Mouse (Mus musculus) intestine, postnatal 0 days (tissue): ENCODE measurements around the gene Rcvrn. TPM values are rescaled to one million over a fixed set of nuclear protein-coding genes. Genes with fewer than 3 reads are reported as not detected.

Experiments
- ATAC-seq: fragments of 200-750 bp; cut with Nextera tagmentation; 2 replicates; pipeline ENCODE4 v1.8.0; 2017; ENCODE audit warnings: mild to moderate bottlenecking, moderate TSS enrichment, moderate library complexity
- H3K27ac ChIP-seq: fragments of 300-500 bp; sonication (generic); 2 replicates; pipeline ENCODE4 v1.5.1; 2014; ENCODE audit warnings: mild to moderate bottlenecking, low read depth, low read length, moderate library complexity
- H3K27me3 ChIP-seq: fragments of 300-500 bp; sonication (generic); replicated peaks from 2 replicates; pipeline ENCODE4 v1.6.1; 2014; ENCODE audit warnings: low read length, mixed read lengths; ENCODE audit not compliant: control insufficient read depth, insufficient read depth
- H3K36me3 ChIP-seq: fragments of 300-500 bp; sonication (generic); 2 replicates; pipeline ENCODE4 v1.6.1; 2014; ENCODE audit warnings: mild to moderate bottlenecking, moderate library complexity; ENCODE audit not compliant: control insufficient read depth, insufficient read depth
- H3K4me1 ChIP-seq: fragments of 300-500 bp; sonication (generic); replicated peaks from 2 replicates; pipeline ENCODE4 v1.6.1; 2014; ENCODE audit warnings: antibody characterized with exemption, low read length, mixed read lengths; ENCODE audit not compliant: control insufficient read depth, insufficient read depth
- H3K4me2 ChIP-seq: fragments of 300-500 bp; sonication (generic); replicated peaks from 2 replicates; pipeline ENCODE4 v1.6.1; 2014; ENCODE audit warnings: low read depth, mild to moderate bottlenecking, moderate library complexity
- H3K4me3 ChIP-seq: fragments of 300-500 bp; sonication (generic); 2 replicates; pipeline ENCODE4 v1.5.1; 2014; ENCODE audit warnings: low read depth, low read length
- H3K9ac ChIP-seq: fragments of 300-500 bp; sonication (generic); 2 replicates; pipeline ENCODE4 v1.6.1; 2014; ENCODE audit warnings: mild to moderate bottlenecking, low read depth, low read length
- H3K9me3 ChIP-seq: fragments of 300-500 bp; sonication (generic); 2 replicates; pipeline ENCODE4 v1.6.1; 2016; ENCODE audit warnings: mixed run types; ENCODE audit not compliant: control insufficient read depth
- CTCF ChIP-seq: sonication (generic); IDR thresholded peaks from 2 replicates; pipeline ENCODE4 v1.5.1; 2016; ENCODE audit warnings: low read depth, mild to moderate bottlenecking, control low read depth, antibody characterized with exemption, moderate library complexity
- WGBS: fragments of 180-500 bp; shearing (Covaris S2); extraction: QIAGEN DNeasy Blood & Tissue Kit; methylation state at CpG from one replicate; pipeline ENCODE4 v1.1.7; 2014; 5-methylcytosine and 5-hydroxymethylcytosine counted together
- polyA plus RNA-seq: library from polyadenylated mRNA; unstranded; fragments of >200 nt; fragmentation: Nextera tagmentation; extraction: Ambion mirVana; gene quantifications from 2 replicates; pipeline ENCODE4 v1.2.1, GENCODE M21; 2015

Rcvrn gene
- polyA plus RNA-seq, 1 experiment from 2014 or later = not detected

- H3K4me3 ChIP-seq = no peak overlapping the region
- H3K4me1 ChIP-seq = no peaks in the 10 kb centered on the region
- H3K36me3 ChIP-seq = no peaks in the 10 kb centered on the region
- no peak overlapping the region for H3K9ac ChIP-seq
- WGBS = 65% methylated on average over 3 of the region's 3 CpGs
- no peak overlapping the region for H3K27ac ChIP-seq
- no peak for TF ChIP-seq CTCF
- ATAC-seq = no peak
- H3K9me3 ChIP-seq = no peaks in the 10 kb centered on the region
- 0 out of 2 replicates have a peak, but pooled peaks cover 2% of the 10 kb centered on the region for H3K27me3 ChIP-seq
- H3K4me2 ChIP-seq = no peak overlapping the region
Observed at GRCm38 (mm10) chr11:67734597-67734996, 39.5 kb downstream of the Rcvrn start.

DNA sequence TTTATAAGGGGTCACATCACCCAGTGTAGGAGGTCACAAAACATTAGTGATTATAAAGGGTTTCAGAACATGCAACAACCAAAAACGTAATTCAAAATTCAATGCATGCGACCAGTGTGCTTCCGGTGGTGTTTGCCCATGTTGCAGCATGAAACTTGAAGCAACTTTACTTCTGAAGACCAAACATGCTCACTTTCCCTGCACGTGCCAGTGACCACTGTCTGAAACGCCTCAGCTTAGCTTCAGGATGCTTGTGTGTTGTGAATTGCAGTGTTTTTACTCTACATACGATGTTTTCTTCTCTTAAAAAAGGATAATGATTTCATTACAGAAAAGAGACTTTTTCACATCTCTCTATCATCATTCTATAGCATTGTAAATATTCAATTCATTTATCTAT lies 43.2 kb downstream of the Rcvrn start:
- H3K36me3 ChIP-seq = no peaks in the 10 kb centered on the region
- WGBS = 77% methylated on average over 6 of the region's 6 CpGs
- H3K9ac ChIP-seq = no peak overlapping the region
- 0 out of 2 replicates have a peak, but pooled peaks cover under 1% of the 10 kb centered on the region for H3K27me3 ChIP-seq
- H3K4me3 ChIP-seq = no peak overlapping the region
- ATAC-seq = no peak
- no peak overlapping the region for H3K27ac ChIP-seq
- H3K4me2 ChIP-seq = no peak overlapping the region
- no peak for TF ChIP-seq CTCF
- H3K4me1 ChIP-seq = no peaks in the 10 kb centered on the region
- H3K9me3 ChIP-seq = no peaks in the 10 kb centered on the region

GRCm38 (mm10) chr11:67738846-67739490 lies 43.8 kb downstream of the Rcvrn start:
- 55% methylated on average over 5 of the region's 5 CpGs for WGBS
- TF ChIP-seq CTCF = no peak
- Histone ChIP-seq H3K4me3 (no peak overlapping the region), H3K9ac (no peak overlapping the region), H3K27ac (no peak overlapping the region), H3K4me2 (no peak overlapping the region), H3K27me3 (no peaks in the 10 kb centered on the region), H3K9me3 (no peaks in the 10 kb centered on the region), H3K36me3 (no peaks in the 10 kb centered on the region), H3K4me1 (no peaks in the 10 kb centered on the region)
- no peak for ATAC-seq

DNA sequence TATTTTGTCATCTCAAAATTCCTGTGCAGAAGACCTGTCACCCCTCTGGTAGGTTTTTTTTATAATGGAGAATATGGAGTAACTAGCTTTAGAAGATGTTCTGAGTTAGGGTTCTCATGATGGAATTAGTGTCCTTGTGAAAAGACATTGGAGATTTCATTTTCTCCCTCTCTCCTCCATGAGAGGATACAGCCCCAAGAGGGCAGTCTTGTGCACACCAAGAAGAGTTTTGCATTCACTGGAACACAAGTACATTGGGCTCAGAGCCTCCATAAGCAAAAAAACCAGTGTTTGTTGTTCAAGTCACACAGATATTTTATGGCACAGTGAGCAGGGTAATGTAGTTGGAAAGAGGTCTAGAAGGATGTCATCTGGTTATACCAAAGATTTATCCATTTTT lies 46.4 kb downstream of the Rcvrn start:
- no peaks in the 10 kb centered on the region for H3K4me1 ChIP-seq
- no peak overlapping the region for H3K27ac ChIP-seq
- peak; percentile 43 for TF ChIP-seq CTCF
- no peak overlapping the region for H3K9ac ChIP-seq
- H3K4me3 ChIP-seq = no peak overlapping the region
- no peaks in the 10 kb centered on the region for H3K9me3 ChIP-seq
- H3K36me3 ChIP-seq = no peaks in the 10 kb centered on the region
- no peak overlapping the region for H3K4me2 ChIP-seq
- H3K27me3 ChIP-seq = no peaks in the 10 kb centered on the region
- ATAC-seq = no peak

Other genes with a start within 250 kb of the Rcvrn start
- 5.4 and 5.7 TPM in 2 replicates for gene Gas7, start 239.9 kb upstream of the Rcvrn start, polyA plus RNA-seq
- 2.8 and 2.9 TPM in 2 replicates for gene Glp2r, start 75.8 kb downstream of the Rcvrn start, polyA plus RNA-seq
- 0.23 TPM in 1 of 2 replicates, not detected in the other for gene Gsg1l2, start 79.3 kb downstream of the Rcvrn start, polyA plus RNA-seq
- not detected in 2 replicates for gene Dhrs7c, start 102.9 kb downstream of the Rcvrn start, polyA plus RNA-seq
- gene Usp43, start 226.8 kb downstream of the Rcvrn start, polyA plus RNA-seq = 4.0 TPM in 2 replicates